Mouse (Mus musculus) testis, adult 2 months (tissue): ENCODE results near the gene Htr3a.

ENCODE experiments used
- CTCF ChIP-seq: fragments of 200-500 bp; IDR thresholded peaks from 2 replicates; pipeline ENCODE4 v1.5.1; 2012; ENCODE audit warnings: low read depth, mild to moderate bottlenecking, inconsistent platforms, low read length, moderate library complexity; ENCODE audit not compliant: control insufficient read depth, insufficient read depth, insufficient replicate concordance
- POLR2A ChIP-seq: fragments of 200-500 bp; IDR thresholded peaks from 2 replicates; pipeline ENCODE4 v1.6.1; 2012; ENCODE audit warnings: low read depth, mild to moderate bottlenecking, inconsistent platforms, low read length, moderate library complexity; ENCODE audit not compliant: control insufficient read depth

DNA sequence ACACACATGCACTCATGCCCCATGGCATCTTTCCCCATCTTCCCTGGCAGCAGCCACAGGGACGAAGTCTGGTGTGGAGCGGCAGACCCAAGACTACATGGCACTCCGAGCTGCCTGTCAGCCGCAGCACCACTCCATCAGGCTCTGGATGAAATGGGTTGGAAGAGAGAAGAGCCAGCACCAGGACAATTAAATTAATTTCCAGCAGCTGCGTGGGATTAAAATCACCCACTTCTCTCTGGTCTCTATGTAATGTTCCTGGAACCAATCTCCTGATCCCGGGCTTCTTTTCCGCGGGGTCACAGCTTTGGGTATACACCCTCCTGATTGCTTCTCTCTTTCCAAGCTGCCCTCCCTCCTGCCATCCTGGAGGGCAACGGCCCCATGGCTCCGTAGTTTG is 49.4 kb downstream of the Htr3a start:
- TF ChIP-seq CTCF (no peak), POLR2A (no peak)
